Mouse (Mus musculus): ENCODE measurements at regions not wholly inside any gene's neighbourhood (a gene's known extent, or its start where the extent isn't known, plus 50 kb on each side); places are given as distances from the start of the nearest gene placed in this dataset.

DNA sequence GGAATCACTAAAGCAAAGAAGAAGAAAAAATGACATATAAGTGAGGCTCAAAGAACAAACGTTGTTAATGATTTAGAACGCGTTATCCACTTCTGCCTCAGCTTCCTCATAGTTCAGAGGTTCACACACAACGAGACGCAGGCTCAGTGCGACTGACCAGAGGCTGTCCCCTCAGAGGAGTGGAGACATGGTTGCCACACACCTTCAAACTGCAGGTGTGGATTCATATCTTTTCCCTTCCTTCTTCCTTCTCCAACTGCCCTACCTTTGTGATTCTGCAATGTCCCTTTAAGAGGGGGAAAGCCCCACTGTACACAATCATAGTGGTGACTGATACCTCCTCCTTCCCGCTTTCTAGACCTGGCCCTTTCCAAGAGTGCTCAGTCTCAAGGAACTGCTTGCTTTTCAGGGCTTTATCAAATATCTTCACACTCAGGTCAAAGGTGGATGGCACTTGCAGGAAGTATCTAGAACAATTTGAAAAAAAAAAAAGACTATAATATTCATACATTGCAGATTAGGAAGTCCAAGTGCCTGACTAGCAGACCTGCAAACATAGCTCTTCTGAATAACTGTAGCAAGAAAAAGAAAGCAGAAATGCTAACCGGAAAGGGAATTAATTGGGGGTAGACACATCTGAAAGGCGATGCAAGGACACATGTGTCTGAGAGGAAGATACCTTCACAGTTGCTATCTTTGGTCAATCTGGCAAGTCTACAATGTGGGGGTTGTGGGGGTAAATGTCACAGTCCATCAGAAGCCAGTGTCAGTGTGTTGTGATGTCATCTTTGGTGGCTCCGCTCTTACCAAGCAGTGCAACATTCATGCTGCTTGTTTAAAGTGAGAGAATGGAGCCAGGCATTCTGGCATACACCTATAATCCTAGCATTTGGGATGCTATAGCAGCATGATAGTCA lies 84.2 kb upstream of the Tnfaip3 start:
- no peak for TF ChIP-seq TCF12 (IDR thresholded peaks at IDR 0.05; ENCODE audit: insufficient read depth, poor library complexity, severe bottlenecking)
- no peak for TF ChIP-seq USF1 (IDR thresholded peaks at IDR 0.05; ENCODE audit: low read depth)
- no peak for TF ChIP-seq SRF (IDR thresholded peaks at IDR 0.05; ENCODE audit: control insufficient read depth, insufficient read length, low read depth)
- no peak for TF ChIP-seq E2F4 (IDR thresholded peaks at IDR 0.05; ENCODE audit: insufficient read depth)
- TF ChIP-seq POLR2A (IDR thresholded peaks at IDR 0.05; ENCODE audit: insufficient read length, low read depth) = no peak
- TF ChIP-seq MAX (IDR thresholded peaks at IDR 0.05; ENCODE audit: low read depth) = no peak
- no peak for TF ChIP-seq POLR2AphosphoS2 (IDR thresholded peaks at IDR 0.05; ENCODE audit: insufficient read length, low read depth)
- TF ChIP-seq TCF3 (IDR thresholded peaks at IDR 0.05; ENCODE audit: insufficient read length, low read depth) = no peak
- TF ChIP-seq MYOG (IDR thresholded peaks at IDR 0.05; ENCODE audit: control insufficient read depth in 1 of 3, insufficient read depth in 1 of 3, insufficient read length in 2 of 3, low read depth in 2 of 3) = no peak
- no peak for TF ChIP-seq REST (IDR thresholded peaks at IDR 0.05; ENCODE audit: insufficient read depth, insufficient read length)
- TF ChIP-seq MYOD1 (IDR thresholded peaks at IDR 0.05; ENCODE audit: control insufficient read depth in 1 of 3, insufficient read length in 2 of 3, low read depth in 2 of 3) = no peak
- TF ChIP-seq CEBPB (IDR thresholded peaks at IDR 0.05; ENCODE audit: insufficient read depth, poor library complexity, severe bottlenecking) = no peak
